Mouse (Mus musculus) testis, adult 2 months (tissue): ENCODE data around the gene Stab1.

Experiments used
- CTCF ChIP-seq: fragments of 200-500 bp; IDR thresholded peaks from 2 replicates; pipeline ENCODE4 v1.5.1; 2012; ENCODE audit warnings: low read depth, mild to moderate bottlenecking, inconsistent platforms, low read length, moderate library complexity; ENCODE audit not compliant: control insufficient read depth, insufficient read depth, insufficient replicate concordance
- POLR2A ChIP-seq: fragments of 200-500 bp; IDR thresholded peaks from 2 replicates; pipeline ENCODE4 v1.6.1; 2012; ENCODE audit warnings: low read depth, mild to moderate bottlenecking, inconsistent platforms, low read length, moderate library complexity; ENCODE audit not compliant: control insufficient read depth

DNA sequence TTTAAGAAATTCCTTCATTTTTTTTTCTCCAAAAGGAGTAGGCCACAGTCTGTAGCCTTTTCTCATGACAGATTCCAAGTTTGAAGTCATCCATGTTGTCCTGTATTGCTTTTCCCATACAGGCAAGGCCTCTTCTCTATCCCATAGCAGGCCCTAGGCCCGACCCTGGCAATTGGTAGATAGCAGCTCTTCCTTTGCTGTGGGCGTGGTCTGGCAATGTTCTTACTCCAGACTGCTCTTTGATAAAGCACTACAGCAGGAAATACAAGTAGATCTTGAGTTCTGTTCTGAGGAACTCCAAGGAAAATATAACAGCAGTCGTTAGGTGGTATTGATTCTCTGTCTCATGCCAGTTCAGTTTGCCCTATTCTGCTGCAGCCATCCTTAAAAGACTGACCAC lies 57.8 kb downstream of the Stab1 start:
- TF ChIP-seq CTCF (no peak), POLR2A (no peak)
